Mouse (Mus musculus) liver, embryonic 14.5 days (tissue): ENCODE results near the gene Mbd4. TPM values are rescaled to one million over a fixed set of nuclear protein-coding genes. Genes with fewer than 3 reads are reported as not detected.
A peak's percentile ranks its signal among the peaks of the same experiment; 100 is the strongest.

Source experiments
- ATAC-seq: fragments of 200-750 bp; cut with Nextera tagmentation; 2 replicates; pipeline ENCODE4 v1.8.0; 2017; ENCODE audit warnings: moderate number of reproducible peaks, mild to moderate bottlenecking, moderate library complexity; ENCODE audit not compliant: insufficient read depth
- DNase-seq, 3 experiments: peaks; one replicate each; pipeline ENCODE4 v3.0.0-alpha.2; 2012 to 2013; ENCODE audit warnings: low read depth in 3 of 3, low spot score in 3 of 3
- H3K27ac ChIP-seq: fragments of 300-500 bp; sonication (generic); 2 replicates; pipeline ENCODE4 v1.5.1; 2014; ENCODE audit warnings: moderate library complexity, mild to moderate bottlenecking, control low read depth, inconsistent platforms
- H3K27me3 ChIP-seq: fragments of 300-500 bp; sonication (generic); 2 replicates; pipeline ENCODE4 v1.6.1; 2014; ENCODE audit warnings: mild to moderate bottlenecking, low read length, moderate library complexity; ENCODE audit not compliant: control insufficient read depth, insufficient read depth
- H3K36me3 ChIP-seq: fragments of 300-500 bp; sonication (generic); replicated peaks from 2 replicates; pipeline ENCODE4 v1.6.1; 2014; ENCODE audit warnings: low read depth; ENCODE audit not compliant: control insufficient read depth, insufficient read depth
- H3K4me1 ChIP-seq, 2 experiments: fragments of 200-500 bp in 1 of 2; fragments of 300-500 bp in 1 of 2; sonication (generic) in 1 of 2; replicated peaks; 2 replicates each; pipeline ENCODE4 v1.6.1; 2012 to 2014; ENCODE audit warnings: antibody characterized with exemption in 1 of 2, inconsistent platforms in 1 of 2, low read length in 1 of 2; ENCODE audit not compliant: control insufficient read depth in 2 of 2, insufficient read depth in 2 of 2
- H3K4me2 ChIP-seq: fragments of 300-500 bp; sonication (generic); 2 replicates; pipeline ENCODE4 v1.6.1; 2014; ENCODE audit warnings: low read depth, mild to moderate bottlenecking, control low read depth, moderate library complexity
- H3K4me3 ChIP-seq, 2 experiments: fragments of 200-500 bp in 1 of 2; fragments of 300-500 bp in 1 of 2; sonication (generic) in 1 of 2; 2 replicates each; pipeline ENCODE4 v1.5.1; 2012 to 2014; ENCODE audit warnings: low read depth in 2 of 2, low read length in 2 of 2, mild to moderate bottlenecking in 2 of 2, control low read depth in 1 of 2, inconsistent platforms in 1 of 2, moderate library complexity in 1 of 2; ENCODE audit not compliant: insufficient read depth in 1 of 2
- H3K9ac ChIP-seq: fragments of 300-500 bp; sonication (generic); replicated peaks from 2 replicates; pipeline ENCODE4 v1.6.1; 2014; ENCODE audit warnings: mild to moderate bottlenecking, control low read depth, moderate library complexity
- H3K9me3 ChIP-seq: fragments of 300-500 bp; sonication (generic); 2 replicates; pipeline ENCODE4 v1.6.1; 2016; ENCODE audit warnings: low read length, mixed read lengths; ENCODE audit not compliant: control insufficient read depth
- CTCF ChIP-seq: IDR thresholded peaks from 2 replicates; pipeline ENCODE4 v1.5.1; 2016; ENCODE audit warnings: antibody characterized with exemption, low read depth, control low read depth
- EP300 ChIP-seq: IDR thresholded peaks from 2 replicates; pipeline ENCODE4 v1.6.1; 2016; ENCODE audit warnings: antibody characterized with exemption, low read depth
- WGBS: fragments of 180-500 bp; shearing (Covaris S2); extraction: QIAGEN DNeasy Blood & Tissue Kit; methylation state at CpG from one replicate; pipeline ENCODE4 v1.1.7; 2014; ENCODE audit not compliant: insufficient replicate concordance; 5-methylcytosine and 5-hydroxymethylcytosine counted together
- polyA plus RNA-seq, 2 experiments: library from polyadenylated mRNA; depleted of rRNA in 1 of 2; stranded (reverse) in 1 of 2; unstranded in 1 of 2; fragments of >200 nt; fragmentation: Nextera tagmentation in 1 of 2; extraction: Ambion mirVana in 1 of 2; gene quantifications; 2 replicates each; pipeline versions ENCODE4 v1.2.1 to v1.2.3; 2012 to 2014

Gene Mbd4
- polyA plus RNA-seq (2012; rRNA removed) (3.8 and 6.4 TPM in 2 replicates), polyA plus RNA-seq (2014; fragmentation: Nextera tagmentation; extraction: Ambion mirVana) (5.8 and 9.3 TPM in 2 replicates)

GRCm38 (mm10) chr6:115853091-115853813 is at the start of gene Mbd4, which contains the start of gene Ift122:
Gene Mbd4 (minus strand): TSS chr6:115853371.
Gene Ift122 (plus strand): TSS chr6:115853470.
- H3K27ac ChIP-seq, result peak within 1 kb of the TSS; percentile 91
- H3K4me2 ChIP-seq, result peak within 1 kb of the TSS; percentile 88
- peak; percentile 98 to 99 (median 99) for DNase-seq
- H3K4me1 ChIP-seq, result peaks cover 7% of the 10 kb centered on the region in 2 experiments
- H3K9ac ChIP-seq, result peak within 1 kb of the TSS; percentile 65
- no peaks in the 10 kb centered on the region for H3K27me3 ChIP-seq
- WGBS, result under 1% methylated on average over 51 of the region's 51 CpGs
- peak; percentile 56 for TF ChIP-seq CTCF
- TF ChIP-seq EP300, result no peak
- H3K9me3 ChIP-seq, result no peaks in the 10 kb centered on the region
- H3K4me3 ChIP-seq, result peak within 1 kb of the TSS; percentile 70 to 79
- ATAC-seq, result peak; percentile 99
- peaks cover 16% of the 10 kb centered on the region for H3K36me3 ChIP-seq

GRCm38 (mm10) chr6:115902545-115902944 is 49.4 kb upstream of the Mbd4 start:
- H3K4me2 ChIP-seq, result no peak overlapping the region
- H3K4me3 ChIP-seq, result no peak overlapping the region
- TF ChIP-seq CTCF, result no peak
- TF ChIP-seq EP300, result no peak
- no peaks in the 10 kb centered on the region for H3K9me3 ChIP-seq
- WGBS, result 60% methylated on average over 3 of the region's 3 CpGs
- H3K27me3 ChIP-seq, result no peaks in the 10 kb centered on the region
- DNase-seq (no peak), ATAC-seq (no peak)
- H3K9ac ChIP-seq, result no peak overlapping the region
- no peak overlapping the region for H3K27ac ChIP-seq
- H3K4me1 ChIP-seq, result peaks cover 0 to 2% of the 10 kb centered on the region in 2 experiments; a peak in 1 of 4 replicates
- no peaks in the 10 kb centered on the region for H3K36me3 ChIP-seq

- TF ChIP-seq CTCF (no peak), EP300 (no peak)
- Histone ChIP-seq H3K27ac (no peak overlapping the region), H3K27me3 (no peaks in the 10 kb centered on the region), H3K4me3 (no peak overlapping the region), H3K9ac (no peak overlapping the region), H3K4me1 (peaks cover 0 to 2% of the 10 kb centered on the region in 2 experiments; a peak in 1 of 4 replicates), H3K4me2 (no peak overlapping the region), H3K9me3 (no peaks in the 10 kb centered on the region), H3K36me3 (no peaks in the 10 kb centered on the region)
- WGBS, result 75% methylated on average over 8 of the region's 8 CpGs
- ATAC-seq, result no peak
- no peak for DNase-seq
Measured at GRCm38 (mm10) chr6:115901489-115901931, 48.3 kb upstream of the Mbd4 start.

GRCm38 (mm10) chr6:115901062-115901461 is 47.9 kb upstream of the Mbd4 start:
- DNase-seq, result peak in 1 of 3 experiments; percentile 17
- no peak for TF ChIP-seq EP300
- TF ChIP-seq CTCF, result peak; percentile 76

GRCm38 (mm10) chr6:115897926-115898520 is 44.9 kb upstream of the Mbd4 start:
- no peak overlapping the region for H3K27ac ChIP-seq

More at GRCm38 (mm10) chr6:115901062-115901461, 47.9 kb upstream of the Mbd4 start:
- Histone ChIP-seq H3K9me3 (no peaks in the 10 kb centered on the region), H3K4me3 (no peak overlapping the region), H3K27ac (no peak overlapping the region), H3K9ac (no peak overlapping the region), H3K4me1 (peaks cover 0 to 2% of the 10 kb centered on the region in 2 experiments; a peak in 1 of 4 replicates), H3K4me2 (no peak overlapping the region), H3K36me3 (no peaks in the 10 kb centered on the region), H3K27me3 (no peaks in the 10 kb centered on the region)
- ATAC-seq, result no peak
- 5% methylated on average over 3 of the region's 3 CpGs for WGBS

More at GRCm38 (mm10) chr6:115897926-115898520, 44.9 kb upstream of the Mbd4 start:
- WGBS, result 53% methylated on average over 7 of the region's 7 CpGs
- DNase-seq (no peak), ATAC-seq (no peak)
- H3K36me3 ChIP-seq, result no peaks in the 10 kb centered on the region
- H3K4me3 ChIP-seq, result no peak overlapping the region
- H3K9ac ChIP-seq, result no peak overlapping the region
- no peaks in the 10 kb centered on the region; a peak in 1 of 4 replicates for H3K4me1 ChIP-seq
- no peaks in the 10 kb centered on the region for H3K27me3 ChIP-seq
- H3K4me2 ChIP-seq, result no peak overlapping the region
- H3K9me3 ChIP-seq, result no peaks in the 10 kb centered on the region
- TF ChIP-seq EP300 (no peak), CTCF (no peak)
